Mouse (Mus musculus) inflammation-experienced regulatory T-cells, adult 6 months (primary cell): ENCODE data around the gene Rsrc2. TPM values are rescaled to one million over a fixed set of nuclear protein-coding genes. Genes with fewer than 3 reads are reported as not detected.
"Not testable (repeated sequence)": the region's sequence is repeated elsewhere in the genome, so short reads cannot be mapped to it uniquely, and the experiment has no call there.

Experiments
- ATAC-seq: one replicate; pipeline ENCODE4 v1.8.0; 2017
- polyA plus RNA-seq, 3 experiments: library from polyadenylated mRNA; unstranded; fragments of 100-300 nt; shearing (Covaris generic); gene quantifications; one replicate each; pipeline ENCODE4 v1.2.1; 2017

Gene Rsrc2
- 100 to 1,000 TPM; 155 to 186 (median 165) TPM for polyA plus RNA-seq

DNA sequence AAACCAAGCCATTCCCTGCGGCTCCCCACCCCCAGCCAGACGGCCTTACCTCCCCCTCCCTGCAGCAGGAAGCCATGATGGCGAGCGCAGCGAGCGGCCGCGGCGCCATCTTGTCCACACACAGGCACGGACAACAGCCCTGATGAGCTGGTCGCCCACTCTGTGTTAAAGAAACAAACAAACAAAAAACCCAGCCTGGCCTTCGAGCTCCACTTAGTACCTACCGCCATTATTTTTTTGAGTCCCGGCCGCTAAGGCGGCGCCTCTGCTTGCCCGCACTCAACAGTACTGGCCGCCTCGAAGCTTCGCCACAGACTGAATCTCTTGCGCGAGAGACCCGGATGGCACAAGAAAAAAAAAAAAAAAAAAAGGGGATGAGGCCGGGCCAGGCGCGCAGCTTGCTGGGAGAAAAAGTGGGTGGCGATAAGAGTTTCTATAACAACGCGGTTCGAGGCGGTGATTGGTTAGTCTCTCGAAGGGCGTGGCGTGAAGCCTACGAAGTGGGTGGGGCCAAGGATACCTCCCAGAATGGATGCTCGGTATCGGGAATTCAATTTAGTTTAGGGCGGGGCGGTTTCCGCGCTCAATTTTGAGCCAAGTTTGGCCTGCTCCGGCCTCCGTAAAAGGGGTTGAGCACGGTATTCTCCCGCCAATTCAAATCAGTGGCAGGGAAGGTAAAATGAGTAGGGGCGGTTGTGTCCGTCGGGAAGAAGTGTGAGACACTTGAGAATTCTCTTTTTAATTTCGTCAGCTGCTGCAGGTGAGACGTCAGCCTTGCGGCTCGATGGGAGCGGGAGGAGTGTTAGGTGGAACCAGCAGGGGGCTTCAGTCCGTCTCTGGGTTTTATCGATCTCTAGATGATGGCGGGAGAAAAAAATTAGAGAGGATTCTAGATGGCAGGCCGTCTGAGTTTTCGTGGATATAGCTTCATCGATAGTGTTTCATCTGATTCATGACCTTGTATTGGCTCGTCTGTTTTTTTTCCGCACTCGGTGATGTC, at the start of gene Rsrc2, which contains the start of gene Kntc1:
Gene Rsrc2, minus strand, starts transcription at position 350 of the 1,000 bp plus-strand sequence.
Gene Kntc1, plus strand, starts transcription at position 652 of the 1,000 bp plus-strand sequence.
- peak; percentile 99 for ATAC-seq

GRCm38 (mm10) chr5:123793081-123793480, 43.9 kb upstream of the Rsrc2 start:
- ATAC-seq: no peak

DNA sequence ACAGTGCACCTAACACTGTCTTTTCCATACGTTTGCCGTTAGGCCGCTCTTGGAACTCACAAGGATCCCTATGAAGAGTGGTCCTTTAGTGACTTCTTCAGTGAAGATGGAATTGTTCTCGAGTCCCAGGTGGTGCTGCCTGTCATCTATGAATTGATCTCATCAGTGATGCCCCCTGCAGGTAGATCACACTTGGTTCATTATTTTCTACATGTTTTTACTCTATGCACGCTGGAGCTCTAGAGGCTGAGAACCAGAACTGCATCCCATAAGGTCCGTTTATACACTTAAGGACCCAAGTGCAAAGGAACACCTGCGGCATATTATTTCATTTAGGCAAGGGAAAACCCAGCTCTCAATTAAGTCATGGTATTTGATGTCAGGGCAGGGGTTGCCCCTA, 39.8 kb upstream of the Rsrc2 start:
- ATAC-seq: no peak

DNA sequence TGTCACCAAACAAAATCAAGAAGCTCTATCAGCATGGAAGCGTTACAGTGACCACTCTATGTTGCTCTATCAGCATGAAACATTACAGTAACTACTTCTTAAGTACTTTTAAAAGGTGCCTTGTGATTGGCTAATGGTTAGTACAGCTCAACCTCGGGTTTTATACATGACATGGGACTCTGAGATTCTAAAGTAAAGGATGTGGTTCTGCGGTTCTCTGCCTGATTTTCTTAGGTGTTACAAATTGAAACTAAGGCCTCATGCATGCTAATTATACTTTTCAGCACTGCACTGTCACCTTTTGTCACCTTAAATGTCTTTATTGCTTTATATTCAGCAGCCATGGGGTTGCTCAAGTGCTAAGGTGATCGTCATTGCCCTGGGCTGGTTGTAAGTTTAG, 32.6 kb upstream of the Rsrc2 start:
- peak; percentile 79 for ATAC-seq

DNA sequence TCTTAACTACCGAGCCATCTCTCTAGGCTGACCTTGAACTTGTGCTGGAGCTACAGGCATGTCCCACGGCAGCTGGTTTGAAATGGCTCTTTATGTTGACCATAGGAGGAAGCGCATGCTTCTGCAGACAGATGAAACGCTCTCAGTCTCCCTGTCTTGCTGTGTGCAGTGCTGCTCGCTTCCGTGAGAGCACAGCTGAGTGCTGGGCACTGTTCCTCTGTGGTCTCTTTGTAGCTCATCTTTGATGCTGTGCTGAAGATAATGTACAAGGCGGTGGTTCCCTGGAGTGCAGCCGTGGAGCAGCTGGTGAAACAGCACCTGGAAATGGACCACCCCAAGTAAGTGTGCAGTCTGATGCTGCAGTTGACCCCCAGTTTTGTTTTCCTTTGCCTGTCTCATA, 31.5 kb upstream of the Rsrc2 start:
- ATAC-seq: no peak

DNA sequence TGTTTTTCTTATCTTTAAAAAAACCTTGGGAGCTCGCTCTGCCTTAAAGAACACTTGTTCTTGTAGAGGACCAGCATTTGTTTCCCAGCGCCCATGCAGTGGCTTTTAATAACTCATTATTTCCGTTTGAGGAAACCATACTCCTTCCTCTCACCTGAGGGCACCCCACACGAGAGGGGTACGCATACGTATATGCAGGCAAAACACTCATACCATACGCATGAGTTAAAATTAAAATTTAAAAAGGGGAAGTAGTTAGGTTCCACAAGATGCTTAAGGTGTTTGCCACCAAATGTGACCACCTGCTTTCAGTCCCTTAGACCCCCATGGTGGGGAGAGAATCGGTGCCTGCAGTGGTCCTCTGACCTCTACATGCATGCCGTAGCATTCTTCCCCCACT, 24.2 kb upstream of the Rsrc2 start:
- ATAC-seq: no peak

DNA sequence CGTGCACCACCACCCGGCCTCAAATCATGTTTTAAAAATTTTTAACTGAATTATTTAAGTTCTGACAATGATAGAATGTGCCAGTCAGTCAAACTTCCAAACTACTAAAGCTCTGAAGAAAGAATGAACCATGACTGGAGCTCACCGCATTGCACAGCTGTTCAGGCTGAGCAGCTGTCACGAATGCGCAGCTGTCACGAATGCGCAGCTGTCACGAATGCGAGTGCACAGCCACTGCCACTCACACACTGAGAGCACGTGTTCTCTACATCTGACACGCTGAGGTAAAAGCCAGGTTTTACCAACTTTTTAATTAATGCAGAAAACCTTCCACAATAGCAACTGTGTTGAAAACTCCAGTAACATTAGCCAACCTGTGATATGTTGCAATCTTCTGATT, 17.2 kb upstream of the Rsrc2 start:
- ATAC-seq: not testable (repeated sequence)

DNA sequence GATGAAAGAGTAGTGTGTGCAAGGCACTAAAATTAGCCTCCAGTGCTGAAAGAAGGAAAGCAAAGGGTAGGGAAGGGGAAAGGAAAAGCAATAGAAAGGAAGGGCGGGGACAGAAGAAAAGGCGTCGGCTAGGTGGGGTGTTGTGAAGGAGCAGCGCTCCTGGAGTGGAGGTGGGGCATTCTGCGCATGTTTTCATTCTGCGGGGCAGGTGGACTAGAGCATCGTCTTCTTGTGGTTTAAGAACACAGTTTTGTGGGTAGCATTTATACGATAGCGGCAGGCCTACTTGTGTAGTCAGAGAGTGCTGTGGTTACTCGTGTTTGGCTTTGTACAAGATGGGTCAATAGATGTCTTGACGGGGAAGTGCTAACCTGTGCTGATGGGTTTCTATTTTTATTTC, 16.3 kb upstream of the Rsrc2 start:
- ATAC-seq: no peak

DNA sequence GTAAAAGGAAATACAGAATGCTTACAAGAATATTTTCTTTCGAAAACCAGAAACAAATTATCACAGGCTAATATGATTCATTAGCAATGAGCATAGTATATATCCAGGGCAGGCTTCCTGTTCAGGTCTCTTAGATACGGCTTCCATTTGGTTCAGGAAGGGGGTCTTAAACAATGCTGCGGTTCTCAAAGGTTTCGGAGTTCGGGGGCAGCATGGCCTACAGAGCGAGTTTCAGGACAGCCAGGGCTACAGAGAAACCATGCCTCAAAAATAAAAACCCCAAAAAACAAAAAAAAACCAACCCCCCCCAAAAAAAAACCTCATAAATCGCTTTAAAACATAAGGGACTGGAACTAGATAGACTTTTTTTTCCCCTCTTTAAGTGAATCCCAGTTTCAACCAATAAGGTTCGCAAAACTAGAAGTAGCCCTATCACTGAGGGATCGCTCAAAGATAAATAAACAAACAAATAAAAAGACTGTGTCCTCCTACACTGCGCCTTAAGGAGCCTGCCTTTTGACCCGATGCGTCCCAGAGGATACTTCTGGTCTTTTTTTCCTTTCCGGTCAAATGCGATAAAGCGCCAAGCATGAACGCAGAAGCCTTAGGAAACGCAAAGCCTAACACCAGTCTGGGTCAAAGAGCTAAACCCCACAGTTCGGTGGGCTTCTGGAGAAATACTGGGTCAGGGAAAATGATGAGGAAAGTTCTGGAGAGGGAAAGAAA, 712 bp downstream of the Rsrc2 start:
- no peak for ATAC-seq

- ATAC-seq: no peak
These were observed 1.6 kb downstream of the Rsrc2 start for GRCm38 (mm10) chr5:123747604-123748003.

GRCm38 (mm10) chr5:123746253-123746652, 3.0 kb downstream of the Rsrc2 start:
- no peak for ATAC-seq

DNA sequence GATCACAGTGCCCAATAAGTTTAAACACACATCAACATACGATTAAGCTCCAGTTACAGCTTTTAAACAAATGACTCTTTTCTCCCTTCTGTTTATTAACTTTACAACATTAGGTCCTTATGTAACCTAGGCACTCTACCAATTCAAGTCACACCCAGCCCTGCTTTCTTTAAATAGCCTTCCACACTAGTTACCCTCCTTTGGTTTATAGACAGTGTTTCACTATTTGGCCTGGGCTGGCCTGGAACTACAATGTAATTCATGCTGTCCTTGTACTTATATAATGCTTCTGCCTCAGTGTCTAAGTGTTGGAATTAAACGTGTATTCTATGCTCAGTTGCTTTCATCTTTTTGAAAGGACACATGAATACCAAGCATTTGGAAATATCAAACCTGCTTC, 4.9 kb downstream of the Rsrc2 start:
- ATAC-seq: no peak

DNA sequence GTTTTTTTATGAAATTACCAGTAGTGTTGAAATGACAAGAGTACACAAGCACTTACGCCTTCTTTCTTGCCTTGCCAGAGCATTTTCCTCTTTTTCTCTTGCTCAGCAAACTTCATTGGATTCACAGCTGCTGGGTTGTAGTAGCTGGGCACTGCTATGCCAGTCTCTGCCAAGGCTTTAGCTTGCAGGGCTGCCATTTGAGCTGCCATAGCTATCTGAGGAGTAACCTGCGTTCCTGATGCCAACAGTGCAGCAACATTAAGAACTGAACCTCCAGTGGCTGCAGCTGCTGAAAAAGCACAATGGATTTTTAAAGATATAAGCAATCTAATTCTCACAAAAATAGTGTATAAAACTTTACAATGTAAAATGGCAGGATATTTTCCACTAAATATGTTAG, 18.2 kb downstream of the Rsrc2 start:
- ATAC-seq: no peak

GRCm38 (mm10) chr5:123723816-123724215, 25.4 kb downstream of the Rsrc2 start:
- not testable (repeated sequence) for ATAC-seq

DNA sequence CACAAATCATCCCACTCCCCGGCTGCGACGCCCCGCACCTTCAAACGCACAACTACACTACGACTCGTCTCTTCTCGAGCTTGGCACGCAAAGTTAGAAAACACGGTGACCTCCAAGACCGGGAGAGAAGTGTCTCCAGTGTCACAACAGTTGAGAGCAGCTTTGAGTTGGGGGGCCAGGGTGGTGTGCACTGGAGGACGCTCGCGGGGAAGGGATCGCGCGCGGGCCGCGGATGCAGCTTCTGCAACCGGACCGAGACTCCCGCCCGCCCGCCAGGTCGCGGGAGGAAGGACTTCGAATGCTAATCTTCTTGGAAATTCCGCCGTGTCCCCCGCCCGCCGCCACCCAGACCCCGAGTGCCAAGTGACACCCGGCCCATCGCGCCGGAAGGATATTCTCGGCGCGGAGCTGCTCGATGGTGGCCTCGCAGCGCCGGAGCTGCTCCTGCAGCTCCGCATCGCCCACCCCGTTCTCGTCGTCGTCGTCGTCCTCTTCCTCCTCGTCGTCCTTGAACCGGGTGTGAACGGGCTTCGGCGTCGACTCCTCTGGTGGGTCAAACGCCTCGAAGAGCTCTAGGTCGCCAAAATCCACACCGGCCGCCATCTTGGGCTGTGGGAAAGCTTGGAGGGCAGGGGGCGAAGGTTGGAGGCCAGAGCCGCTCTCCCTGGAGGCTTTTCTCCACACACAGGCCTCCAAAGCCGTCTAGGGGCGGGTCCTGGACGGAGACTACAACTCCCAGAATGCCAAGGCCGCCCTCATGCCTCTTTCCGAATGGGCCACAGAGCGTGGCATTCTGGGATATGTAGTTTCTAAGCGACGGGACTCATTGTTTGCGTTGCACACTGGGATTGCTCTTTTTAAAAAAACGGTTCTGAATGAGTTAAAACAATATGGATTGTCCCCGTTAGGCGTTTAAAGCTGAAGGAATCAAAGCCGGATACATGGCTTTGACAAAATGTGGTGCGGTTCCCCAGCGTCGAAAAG, 28.6 kb downstream of the Rsrc2 start, which contains the start of gene Zcchc8:
Gene Zcchc8, minus strand, starts transcription at position 773 of the 984 bp plus-strand sequence.
- ATAC-seq: peak; percentile 99

DNA sequence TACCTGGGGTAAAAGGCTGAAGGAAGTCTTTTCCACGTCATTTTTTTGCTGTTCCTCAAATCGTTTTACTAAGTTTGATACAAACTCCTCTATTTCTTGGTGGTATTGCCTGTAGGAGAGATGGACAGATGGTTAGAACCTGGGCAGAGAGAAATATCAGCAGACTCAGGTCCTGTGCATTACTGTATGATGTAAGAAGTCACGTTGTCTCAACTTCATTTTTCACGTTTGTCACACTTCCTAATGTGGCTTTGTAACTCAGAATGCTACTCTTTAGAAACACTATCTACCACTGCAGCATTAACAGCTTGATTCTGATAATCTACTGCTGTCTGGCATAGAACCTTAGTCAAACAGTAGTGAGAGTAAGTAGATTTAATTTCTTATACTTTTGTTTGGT, 34.6 kb downstream of the Rsrc2 start:
- no peak for ATAC-seq

DNA sequence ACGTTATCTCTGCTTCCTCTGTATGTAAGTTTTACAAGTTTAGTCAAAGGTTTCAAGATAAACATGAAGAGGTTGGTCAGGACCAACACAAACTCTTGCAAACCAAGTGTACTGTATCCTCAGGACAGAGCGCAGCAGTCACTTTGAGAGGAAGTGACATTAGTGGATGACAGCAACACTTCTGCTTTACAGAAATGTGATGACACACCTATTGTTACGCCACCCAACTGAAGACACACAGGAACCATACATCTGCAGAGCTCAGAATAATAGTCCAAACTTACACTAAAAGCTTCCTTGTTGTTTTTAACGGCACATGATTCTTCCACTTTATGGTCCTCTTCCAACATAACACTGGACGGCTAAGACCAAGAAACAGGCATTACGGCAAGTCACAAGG, 35.4 kb downstream of the Rsrc2 start:
- ATAC-seq: no peak

GRCm38 (mm10) chr5:123709571-123709970, 39.6 kb downstream of the Rsrc2 start:
- no peak for ATAC-seq

GRCm38 (mm10) chr5:123708598-123708997, 40.6 kb downstream of the Rsrc2 start:
- ATAC-seq: no peak

DNA sequence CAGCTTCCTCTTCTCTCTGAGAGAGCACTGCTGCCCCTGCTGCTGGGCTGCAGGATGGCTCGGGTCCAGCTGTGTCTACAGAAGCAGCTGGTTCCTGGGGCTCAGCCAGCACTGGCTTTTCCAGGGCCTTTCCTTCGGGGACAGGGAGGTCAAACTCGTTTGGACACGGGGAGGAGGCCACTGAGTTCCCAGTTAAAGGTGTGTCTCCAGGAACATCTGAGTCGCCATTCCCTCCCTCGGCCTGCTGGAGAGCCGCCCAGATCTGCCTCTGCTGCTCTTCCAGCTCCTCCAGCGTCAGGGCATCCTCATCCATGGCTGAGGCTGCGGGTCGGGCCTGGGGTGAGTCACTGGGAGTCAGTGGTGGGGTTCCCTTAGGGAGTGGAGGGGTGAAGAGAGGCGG, 48.6 kb downstream of the Rsrc2 start:
- ATAC-seq: no peak

GRCm38 (mm10) chr5:123699198-123699597, 50.0 kb downstream of the Rsrc2 start:
- no peak for ATAC-seq

DNA sequence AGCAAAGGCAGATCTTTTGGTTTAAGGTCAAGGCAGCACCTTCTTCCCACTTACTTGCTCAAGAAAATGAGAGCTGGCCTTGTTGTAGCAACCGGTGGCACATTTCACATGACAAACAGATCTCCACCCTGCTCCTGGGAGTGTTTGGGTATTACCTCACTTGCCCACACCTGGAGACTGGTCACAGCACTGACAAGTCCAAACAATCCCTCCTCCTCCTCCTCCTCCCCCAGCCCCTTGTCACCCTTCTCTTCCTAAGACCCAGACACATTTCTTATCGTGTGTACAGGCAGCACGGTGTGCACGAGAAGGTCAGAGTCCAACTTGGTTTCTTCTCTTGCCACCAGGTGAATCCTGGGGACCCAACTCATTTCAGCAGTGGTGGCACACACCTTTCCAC, 52.3 kb downstream of the Rsrc2 start:
- ATAC-seq: no peak
